Mouse (Mus musculus) cerebellum, postnatal 14 days (tissue): ENCODE measurements around the gene Ilf3.
"Not testable (repeated sequence)": the region's sequence is repeated elsewhere in the genome, so short reads cannot be mapped to it uniquely, and the experiment has no call there.

Source experiments
- DNase-seq, 2 experiments: peaks; one replicate each; pipeline ENCODE4 v3.0.0; 2021; ENCODE audit warnings: mixed read lengths in 2 of 2

The Ilf3 gene

DNA sequence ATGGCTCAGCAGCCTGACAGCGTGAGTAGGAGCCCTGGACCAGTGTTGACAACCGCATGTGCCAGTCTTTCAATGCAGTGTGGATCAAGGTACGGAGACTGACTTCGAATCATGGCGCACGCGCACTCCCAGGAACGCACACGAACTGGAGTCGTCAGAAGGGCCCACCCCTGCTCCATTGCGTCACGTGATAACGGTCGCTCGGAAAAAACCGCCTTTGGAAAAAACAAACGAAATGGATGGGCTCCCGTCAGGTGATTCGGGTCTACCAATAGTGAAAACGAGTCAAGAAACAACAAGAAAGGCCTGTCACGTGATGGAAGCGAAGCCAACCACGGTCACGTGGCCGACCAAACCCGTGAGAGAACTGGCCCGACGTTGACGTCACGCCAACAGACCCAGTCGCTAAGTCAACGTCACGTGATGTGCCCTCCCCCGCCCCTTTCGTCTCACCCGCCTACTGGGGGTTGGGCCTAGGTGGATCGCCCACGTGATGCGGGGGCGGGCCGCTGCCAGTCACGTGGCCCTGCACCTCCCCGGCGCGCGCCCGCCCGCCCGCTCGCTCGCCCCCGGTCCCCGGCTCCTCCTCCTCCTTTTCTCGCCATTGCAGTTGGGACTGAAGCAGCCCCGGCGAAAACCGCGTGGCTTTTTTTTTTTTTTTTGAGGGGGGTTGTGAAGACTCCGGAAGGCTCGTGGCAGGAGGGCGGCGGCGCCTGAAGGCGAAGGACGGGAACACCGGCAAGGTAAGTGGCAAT, at the start of gene Ilf3:
Ilf3 (plus strand) TSS at position 515 of the 755 bp plus-strand sequence.
- peak; percentile 100 for DNase-seq

DNA sequence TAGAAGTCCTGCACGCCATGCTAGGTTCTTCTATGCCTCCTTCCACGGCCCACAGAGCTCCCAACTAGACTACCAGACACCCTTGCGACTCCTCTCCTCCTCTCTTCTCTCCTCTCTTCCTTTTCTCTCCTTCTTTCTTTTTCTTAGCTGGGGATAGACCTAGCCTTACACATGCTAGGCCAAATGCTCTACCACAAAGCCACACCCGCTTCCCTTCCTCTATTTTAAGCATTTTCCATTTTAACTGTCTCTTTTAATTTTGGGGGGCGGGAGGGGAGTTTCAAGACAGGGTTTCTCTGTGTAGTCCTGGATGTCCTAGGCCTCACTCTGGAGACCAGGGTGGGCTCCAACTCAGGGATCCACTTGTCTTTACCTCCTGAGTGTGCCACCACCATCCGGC, 48.9 kb upstream of the Ilf3 start:
- DNase-seq: no peak

DNA sequence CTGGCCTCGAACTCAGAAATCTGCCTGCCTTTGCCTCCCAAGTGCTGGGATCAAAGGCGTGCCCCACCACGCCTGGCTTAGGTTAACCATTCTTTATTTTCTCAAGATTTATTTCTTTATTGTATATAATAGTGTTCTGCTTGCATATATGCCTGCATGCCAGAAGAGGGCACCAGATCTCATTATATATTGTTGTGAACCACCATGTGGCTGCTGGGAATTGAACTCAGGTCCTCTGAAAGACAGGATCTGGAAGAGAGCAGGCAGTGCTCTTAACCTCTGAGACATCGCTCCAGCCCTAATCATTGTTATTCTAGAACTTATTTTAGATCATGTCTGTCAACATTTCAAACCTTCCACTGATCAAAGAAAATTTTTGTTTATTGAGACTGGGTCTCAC, 48.2 kb upstream of the Ilf3 start:
- DNase-seq: no peak

DNA sequence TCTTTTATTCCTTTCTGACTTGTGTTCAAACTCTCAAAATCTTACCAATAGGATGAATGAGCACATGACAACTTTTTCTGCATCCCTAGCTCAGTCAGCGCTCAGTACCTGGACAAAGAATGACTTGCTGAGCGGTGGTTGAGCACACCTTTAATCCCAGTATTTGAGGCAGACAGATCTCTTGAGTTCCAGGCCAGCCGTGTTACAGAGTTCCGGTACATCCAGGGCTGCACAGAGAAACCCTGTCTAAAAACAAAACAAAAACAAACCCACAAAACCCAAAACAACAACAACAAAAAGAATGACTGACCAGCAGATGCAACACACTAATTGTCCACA, 47.4 kb upstream of the Ilf3 start:
- DNase-seq: no peak

DNA sequence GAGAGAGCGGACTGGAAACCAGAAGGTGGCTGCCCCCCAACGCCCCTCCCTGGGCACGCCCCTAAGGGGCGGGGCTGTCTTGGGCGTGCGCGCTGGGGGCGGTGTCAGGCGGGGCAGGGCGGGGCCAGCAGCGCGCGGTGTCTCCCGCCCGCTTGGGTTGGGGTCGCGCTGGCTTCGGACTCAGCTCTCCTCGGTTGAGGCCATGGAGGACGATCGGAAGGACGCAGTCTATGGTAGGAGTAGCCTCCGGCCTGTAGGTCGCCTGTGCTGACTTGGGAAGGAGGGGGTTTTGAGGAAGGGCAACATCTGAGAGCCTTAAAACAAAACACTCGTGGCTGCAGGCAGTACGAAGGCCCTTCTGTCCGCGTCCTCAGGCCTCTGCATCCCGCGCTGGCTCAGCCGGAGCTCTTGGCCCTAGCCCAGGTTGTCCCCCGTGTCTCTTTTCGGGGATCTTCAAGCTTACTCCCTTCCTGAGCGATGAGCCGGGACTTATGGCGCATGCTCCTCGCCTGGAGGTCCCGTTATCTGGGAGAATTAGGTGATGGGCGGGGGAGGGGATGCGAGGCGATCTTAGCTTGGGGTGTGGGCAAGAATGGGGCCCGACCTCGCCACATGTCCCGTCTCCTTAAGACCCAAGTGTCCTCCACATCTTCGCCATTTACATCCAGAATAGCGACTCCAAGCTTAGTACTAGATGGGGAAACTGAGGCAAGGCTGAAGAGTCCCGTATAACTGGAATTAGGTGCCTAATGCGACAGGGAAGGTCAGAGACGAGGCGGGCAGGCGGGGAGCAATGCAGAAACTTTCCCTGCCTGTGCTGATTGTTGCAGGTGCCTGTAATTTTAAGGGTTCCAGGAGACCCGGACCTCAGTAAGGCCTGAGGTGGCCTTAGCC, 46.8 kb upstream of the Ilf3 start, which contains the start of gene Slc44a2:
Slc44a2 (plus strand) TSS at position 80 of the 894 bp plus-strand sequence.
- DNase-seq: peak; percentile 87 to 91

DNA sequence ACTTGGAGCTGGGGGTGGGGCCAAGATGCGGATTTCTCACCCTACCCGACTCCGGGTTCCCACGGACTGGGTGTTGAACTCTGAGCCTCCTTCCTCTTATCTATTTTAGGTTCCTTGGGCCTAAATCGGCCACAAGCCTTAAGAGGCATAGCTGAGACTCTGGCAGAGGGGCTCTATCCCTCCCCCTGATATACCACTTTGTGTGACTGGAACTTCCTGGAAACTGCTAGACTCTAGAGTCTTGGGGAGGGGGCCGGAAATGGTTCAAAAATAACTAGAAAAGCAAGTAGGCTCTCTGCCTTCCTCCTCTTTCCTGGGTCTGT, 46.2 kb upstream of the Ilf3 start:
- DNase-seq: no peak

DNA sequence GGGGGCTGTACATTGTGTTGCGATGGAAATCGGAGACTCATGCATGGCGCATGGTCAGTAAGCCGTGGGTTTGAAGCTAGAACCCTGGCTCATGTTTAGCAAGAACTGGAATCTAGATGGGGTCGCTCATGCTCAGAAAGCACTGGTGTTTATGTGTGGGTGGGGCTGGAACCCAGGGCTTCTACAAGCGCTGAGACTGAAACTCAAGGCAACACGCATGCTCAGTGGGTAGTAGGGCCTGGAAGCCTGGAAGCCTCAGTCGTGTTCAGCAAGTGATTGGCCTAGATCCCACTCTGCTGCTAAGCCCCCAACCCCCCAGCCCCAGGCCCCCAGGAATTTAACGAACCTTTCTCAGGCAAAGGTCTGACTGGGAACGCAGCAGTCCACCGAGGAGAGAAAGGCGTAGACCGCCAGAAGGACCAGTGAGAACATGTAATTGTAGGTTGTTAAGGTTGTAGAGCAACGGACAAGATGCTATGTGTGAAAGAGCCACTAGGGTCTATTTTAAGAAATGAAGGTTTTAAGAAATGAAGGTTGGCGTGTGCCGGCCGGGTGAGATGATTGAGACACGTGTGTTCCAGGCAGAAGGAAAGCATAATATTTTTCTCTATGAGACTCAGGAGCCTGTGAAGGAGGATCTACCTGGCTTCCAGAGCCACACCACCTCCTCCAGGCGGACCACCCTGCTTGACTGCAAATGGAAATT, 45.3 kb upstream of the Ilf3 start:
- peak in 1 of 2 experiments; percentile 29 for DNase-seq

DNA sequence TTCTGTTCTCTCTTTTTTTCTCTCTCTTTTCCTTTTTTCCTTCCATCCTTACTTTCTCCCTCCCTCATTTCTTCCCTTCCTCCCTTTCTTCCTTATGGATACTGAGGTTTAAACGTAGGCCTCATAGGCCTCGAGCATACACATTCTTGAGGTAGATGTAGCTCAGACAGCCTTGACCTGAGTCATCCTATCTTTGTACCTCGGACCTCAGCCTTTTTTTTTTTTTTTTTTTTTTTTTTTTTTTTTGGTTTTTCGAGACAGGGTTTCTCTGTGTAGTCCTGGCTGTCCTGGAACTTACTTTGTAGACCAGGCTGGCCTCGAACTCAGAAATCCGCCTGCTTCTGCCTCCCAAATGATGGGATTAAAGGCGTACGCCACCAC, 44.8 kb upstream of the Ilf3 start:
- DNase-seq: not testable (repeated sequence)

DNA sequence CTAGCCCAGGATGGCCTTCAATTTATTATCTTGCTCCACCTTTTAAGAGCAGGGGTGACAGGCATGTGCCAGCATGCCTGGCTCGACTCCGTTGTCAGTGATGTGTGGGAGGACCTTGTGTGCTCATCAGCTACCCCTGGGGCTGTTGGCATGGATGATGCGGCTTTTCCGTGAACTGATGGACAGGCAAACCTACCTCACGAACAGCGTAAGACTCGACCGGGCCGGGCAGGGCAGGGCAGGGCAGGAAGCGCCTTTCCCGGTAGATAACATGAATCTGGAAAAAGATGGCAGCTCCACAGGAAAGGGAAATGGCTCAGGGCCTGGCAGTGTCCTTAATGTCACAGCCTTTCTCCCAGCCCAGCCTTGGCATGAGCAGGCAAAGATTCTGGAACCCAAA, 43.4 kb upstream of the Ilf3 start:
- peak; percentile 26 to 34 for DNase-seq

DNA sequence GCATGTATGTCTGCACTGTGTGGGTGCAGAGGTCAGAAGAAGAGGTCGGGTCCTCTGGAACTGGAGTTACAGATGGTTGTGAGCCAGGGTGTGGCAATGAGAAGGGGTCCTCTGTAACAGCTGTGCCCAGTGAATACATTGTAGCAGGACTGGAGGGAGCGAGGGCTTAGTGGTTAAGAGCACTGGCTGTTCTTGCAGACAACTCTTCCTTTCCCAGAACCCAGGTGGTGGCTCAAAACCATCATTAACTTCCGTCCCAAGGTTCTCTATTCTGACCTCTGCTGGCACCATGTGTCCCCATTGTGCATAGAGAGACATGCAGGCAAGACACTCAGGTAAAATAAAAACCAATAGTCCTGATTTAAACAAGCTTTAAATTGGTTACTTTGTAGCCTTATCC, 40.1 kb upstream of the Ilf3 start:
- no peak for DNase-seq

DNA sequence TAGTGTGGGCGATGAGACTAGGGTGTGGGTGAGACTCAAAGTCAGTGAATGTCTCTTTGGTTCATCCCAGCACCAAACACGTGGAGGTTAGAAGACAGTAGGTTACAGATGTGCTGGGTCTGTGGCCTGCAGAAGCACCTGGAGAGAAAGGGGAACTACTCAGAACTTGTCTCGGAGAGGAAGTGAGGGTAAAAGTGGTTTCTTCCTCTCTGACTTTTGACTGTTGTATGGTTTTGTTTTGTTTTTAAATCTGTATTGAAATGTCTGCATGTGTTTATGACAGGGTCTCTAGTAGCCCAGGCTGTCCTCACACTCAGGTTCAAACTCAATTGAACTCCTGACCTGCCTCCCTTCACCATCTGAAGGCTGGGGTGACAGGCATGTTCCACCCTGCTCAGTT, 39.6 kb upstream of the Ilf3 start:
- DNase-seq: no peak

DNA sequence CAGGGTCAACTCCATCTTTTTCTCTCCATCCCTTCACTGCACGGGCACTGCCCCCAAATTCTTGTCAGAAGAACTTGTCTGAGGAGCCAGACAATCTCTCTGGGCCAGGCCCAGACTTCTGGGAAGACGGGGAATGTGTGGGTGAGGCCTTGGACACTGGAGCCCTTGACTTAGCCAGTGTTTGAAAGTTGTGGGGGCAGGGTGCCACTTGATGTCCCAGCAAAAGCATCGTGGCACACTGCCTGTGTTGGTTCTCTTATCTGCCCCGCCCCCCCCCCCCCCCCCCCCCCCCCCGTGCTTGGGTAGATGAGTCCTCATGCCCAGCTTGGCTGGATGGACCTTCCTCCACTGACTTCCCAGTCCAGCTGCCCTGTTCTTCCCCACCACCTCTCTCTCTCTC, 38.6 kb upstream of the Ilf3 start:
- no peak for DNase-seq

DNA sequence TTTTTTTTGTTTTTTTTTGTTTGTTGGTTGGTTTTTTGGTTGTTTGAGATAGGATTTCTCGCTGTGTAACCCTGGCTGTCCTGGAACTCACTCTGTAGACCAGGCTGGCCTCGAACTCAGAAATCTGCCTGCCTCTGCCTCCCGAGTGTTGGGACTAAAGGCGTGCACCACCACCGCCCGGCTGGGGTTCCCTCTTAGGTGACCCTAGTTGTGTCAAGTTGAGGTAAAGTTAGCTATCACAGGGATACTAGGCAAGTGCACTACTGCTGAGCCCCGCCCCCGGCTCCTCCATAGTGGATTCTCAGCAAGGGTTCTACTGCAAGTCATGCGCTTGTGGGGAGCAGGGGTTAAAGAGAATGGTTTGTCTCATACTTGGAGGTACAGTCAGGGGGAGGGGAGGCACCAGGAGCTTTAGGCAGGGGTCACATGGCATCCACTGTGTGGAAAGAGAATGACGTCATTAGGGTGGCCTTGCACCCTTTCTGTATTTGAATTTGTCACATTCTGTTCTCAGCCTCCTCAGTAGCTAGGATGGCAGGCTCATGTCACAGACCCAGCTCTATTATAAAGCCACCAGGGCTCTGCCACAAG, 37.9 kb upstream of the Ilf3 start:
- no peak for DNase-seq

DNA sequence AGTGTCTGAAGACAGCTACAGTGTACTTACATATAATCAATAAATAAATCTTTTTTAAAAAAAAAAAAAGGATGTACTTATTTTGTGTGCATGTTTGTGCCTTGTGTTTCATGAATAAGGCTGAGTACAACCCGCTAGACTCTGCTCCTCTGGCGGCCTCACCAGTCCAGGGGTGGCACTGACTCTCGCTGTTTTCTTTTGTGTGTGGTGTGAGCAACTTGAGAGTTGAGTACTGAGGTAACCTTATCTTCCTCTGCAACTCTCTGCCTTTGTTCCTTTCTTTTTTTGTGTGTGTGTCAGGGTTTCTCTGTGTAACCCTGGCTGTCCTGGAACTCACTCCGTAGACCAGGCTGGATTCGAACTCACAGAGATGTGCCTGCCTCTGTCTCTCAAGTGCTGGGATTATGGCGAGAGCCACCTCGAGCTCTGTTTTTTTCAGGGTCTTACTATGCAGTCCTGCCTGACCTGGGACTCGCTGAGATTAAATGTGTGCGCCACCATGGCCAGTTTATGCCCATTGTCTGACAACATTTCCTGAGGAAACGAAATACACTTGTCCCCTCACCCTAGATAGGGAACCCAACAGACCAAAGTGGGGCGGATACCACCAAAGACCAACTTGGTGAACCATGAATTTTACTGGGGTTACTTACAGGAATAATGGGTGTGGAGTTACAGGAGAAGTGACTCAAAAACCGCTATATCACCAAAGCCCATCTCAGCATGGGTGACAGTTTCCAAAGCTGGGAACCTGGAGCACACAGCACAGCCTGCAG, 36.1 kb upstream of the Ilf3 start:
- no peak for DNase-seq

DNA sequence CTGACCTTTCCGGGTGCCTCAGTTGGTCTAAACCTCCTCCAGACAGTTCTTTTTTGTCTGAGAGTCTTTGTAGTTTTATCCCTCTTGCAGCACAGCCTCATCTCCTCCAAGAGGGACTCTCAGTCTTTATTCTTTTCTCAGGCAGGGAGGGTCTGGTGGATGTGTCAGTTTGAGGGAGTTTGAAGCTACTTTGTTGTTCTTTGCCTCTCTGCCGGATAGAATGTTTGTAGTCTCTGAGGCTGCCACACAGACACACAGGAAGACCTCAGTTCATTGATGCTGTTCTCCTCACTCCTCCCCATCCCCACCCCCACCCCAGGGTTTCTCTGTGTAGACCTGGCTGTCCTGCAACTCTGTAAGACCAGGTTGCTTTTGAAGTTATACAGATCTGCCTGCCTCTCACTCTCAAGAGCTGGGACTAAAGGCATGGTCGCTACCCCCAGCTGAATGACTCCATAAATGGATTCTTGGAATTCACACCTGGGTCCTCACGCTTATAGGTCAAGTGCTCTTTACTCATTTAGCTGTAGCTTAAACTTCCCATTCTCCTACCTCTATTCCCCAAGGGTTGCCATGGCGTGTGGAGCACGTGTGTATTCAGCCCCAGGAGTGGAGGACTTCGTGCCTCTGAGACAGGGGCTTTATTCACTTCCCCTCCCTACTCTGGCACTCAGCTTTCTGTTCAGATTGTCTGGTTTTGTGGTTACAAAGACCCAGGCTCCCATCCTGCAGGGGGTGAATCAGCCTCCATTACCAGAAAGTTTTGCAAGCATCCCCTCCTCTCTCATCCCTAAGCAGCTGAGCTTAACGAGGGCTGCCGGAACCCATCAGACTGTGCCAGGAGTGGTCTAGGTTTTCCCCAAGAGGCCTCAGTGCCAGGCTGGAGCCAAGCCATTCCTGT, 35.3 kb upstream of the Ilf3 start:
- no peak for DNase-seq

DNA sequence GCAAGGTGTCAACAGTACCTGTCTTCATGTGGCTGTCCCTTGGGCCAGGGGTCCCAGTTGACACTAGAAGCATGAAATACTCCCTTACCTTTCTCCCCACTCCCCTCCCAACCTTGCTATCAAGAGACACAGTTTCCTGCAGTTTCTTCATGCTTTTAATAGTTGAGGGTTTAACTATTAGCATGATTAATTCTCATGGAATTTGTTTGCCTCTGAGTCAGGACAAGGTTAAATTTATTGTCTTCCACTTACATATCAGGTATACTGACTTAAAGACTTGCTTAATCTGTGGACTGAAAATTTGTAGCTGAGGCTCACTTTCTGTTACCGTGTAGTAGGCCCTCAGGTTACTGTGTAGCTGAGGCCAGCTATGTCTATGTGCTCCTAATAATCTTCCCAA, 34.1 kb upstream of the Ilf3 start:
- no peak for DNase-seq

DNA sequence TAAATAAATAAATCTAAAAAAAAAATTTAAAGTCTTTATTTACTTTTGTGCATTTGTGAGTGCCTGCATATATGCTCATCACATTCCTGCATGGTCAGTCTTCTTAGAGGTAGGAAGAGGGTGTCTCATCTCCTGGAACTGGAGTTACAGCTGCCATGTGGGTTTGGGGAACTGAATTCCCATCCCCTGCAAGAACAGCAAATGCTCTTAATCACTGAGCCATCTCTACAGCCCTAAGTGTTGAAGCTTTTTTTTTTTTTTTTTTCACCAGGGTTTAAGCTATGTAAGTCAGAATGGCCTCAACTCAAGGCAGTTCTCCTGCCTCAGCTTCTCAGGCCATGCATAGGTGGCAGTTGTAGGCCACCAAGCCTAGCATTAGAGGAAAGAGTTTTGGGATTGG, 32.9 kb upstream of the Ilf3 start:
- DNase-seq: no peak

DNA sequence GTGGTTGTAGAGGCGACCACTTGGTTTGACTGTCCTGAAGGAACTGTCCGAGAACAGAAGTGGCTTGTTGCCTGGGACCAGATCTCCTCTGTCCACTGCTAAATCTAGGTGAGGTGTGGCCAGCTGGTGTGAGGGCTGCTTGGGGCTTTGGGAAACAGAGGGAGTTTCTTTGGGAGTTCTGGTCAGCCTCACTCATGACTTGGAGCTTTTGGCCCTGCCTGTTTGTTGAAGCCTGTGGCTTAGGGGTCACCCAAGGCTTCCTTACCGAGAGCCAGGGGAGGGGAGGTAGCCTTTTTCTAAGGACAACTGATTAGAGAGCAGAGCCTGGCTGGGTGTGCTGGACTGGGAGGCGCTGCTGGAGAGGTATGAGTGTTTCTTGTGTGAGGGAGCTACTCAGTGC, 32.3 kb upstream of the Ilf3 start:
- no peak for DNase-seq

DNA sequence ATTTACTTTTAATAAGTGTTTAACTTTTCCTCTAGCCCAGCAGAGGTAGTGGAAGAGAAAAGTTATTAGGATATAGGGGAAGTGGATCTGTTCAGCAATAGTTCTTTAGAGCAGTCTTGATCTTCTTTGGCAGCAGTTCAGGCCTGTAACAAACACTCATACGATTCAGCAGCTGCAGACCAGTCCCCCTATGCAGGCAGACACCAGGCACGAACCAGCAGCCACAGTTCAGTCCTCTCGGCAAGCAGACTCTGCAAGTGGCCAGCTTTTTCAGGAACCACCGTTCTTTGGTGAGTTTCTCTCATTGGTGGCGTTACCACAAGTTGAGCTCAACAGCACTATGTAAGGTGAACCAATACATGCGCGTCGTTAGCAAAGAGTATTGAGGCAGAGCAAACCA, 31.2 kb upstream of the Ilf3 start:
- DNase-seq: no peak

DNA sequence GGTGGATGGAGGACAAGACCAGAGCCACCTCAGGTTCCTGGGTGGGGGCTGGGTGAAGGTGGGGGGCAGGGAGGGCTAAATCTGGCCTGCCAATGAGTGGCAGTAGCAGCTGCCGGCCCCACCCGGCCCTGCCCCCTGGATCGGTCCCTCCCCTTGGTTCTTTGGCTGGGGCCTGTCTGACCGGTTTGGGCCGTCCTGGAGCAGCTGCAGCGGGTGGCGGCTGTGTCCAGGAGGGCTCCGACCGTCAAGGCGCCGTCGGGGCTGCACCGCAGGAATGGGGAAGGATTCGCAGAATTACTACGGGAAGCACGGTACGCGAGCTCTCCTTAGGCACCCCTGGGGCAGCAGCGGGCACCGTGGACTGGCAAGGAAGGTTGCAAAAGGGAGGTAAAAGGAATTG, 30.0 kb upstream of the Ilf3 start:
- no peak for DNase-seq

DNA sequence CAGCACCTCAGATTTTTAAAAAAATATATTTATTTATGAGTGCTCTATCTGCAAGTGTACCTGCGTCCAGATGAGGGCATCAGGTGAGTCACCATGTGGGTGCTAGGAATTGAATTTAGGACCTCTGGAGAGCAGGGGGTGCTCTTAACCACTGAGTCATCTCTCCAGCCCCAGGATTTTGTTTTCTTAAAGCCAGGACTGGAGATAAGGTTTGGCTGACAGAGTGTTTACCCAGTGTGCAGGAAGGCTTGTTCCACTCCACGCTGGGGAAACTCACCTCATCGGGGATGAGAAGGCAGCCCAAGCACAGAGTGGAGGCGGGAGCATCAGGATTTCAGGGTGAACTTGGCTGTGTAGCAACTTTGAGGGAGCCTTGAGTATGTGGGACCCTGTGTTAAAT, 27.3 kb upstream of the Ilf3 start:
- DNase-seq: no peak
